Mouse (Mus musculus) lung, adult 2 months (tissue): ENCODE measurements at regions not wholly inside any gene's neighbourhood (a gene's known extent, or its start where the extent isn't known, plus 50 kb on each side); places are given as distances from the start of the nearest gene placed in this dataset.
"Not testable (repeated sequence)": the region's sequence is repeated elsewhere in the genome, so short reads cannot be mapped to it uniquely, and the experiment has no call there.

Experiments used
- DNase-seq: peaks from one replicate; pipeline ENCODE4 v3.0.0; 2022
- H3K4me1 ChIP-seq: fragments of 200-500 bp; 2 replicates; pipeline ENCODE4 v1.6.1; 2011; ENCODE audit warnings: low read length; ENCODE audit not compliant: control insufficient read depth, insufficient read depth
- H3K4me3 ChIP-seq: fragments of 200-500 bp; replicated peaks from 2 replicates; pipeline ENCODE3; 2011; ENCODE audit warnings: low read depth, mild to moderate bottlenecking, control low read depth, low read length; ENCODE audit errors: extremely low read depth
- CTCF ChIP-seq: fragments of 200-500 bp; IDR thresholded peaks from 2 replicates; pipeline ENCODE4 v1.5.1; 2011; ENCODE audit warnings: mild to moderate bottlenecking, low read length, control low read depth; ENCODE audit not compliant: insufficient read depth
- POLR2A ChIP-seq: fragments of 200-500 bp; IDR thresholded peaks from 2 replicates; pipeline ENCODE4 v1.6.1; 2011; ENCODE audit warnings: low read depth, mild to moderate bottlenecking, control low read depth, low read length, borderline replicate concordance; ENCODE audit errors: extremely low read depth
- WGBS: fragments of 180-500 bp; shearing (Covaris S2); methylation state at CpG from one replicate; pipeline ENCODE4 v1.1.7; 2018; 5-methylcytosine and 5-hydroxymethylcytosine counted together

DNA sequence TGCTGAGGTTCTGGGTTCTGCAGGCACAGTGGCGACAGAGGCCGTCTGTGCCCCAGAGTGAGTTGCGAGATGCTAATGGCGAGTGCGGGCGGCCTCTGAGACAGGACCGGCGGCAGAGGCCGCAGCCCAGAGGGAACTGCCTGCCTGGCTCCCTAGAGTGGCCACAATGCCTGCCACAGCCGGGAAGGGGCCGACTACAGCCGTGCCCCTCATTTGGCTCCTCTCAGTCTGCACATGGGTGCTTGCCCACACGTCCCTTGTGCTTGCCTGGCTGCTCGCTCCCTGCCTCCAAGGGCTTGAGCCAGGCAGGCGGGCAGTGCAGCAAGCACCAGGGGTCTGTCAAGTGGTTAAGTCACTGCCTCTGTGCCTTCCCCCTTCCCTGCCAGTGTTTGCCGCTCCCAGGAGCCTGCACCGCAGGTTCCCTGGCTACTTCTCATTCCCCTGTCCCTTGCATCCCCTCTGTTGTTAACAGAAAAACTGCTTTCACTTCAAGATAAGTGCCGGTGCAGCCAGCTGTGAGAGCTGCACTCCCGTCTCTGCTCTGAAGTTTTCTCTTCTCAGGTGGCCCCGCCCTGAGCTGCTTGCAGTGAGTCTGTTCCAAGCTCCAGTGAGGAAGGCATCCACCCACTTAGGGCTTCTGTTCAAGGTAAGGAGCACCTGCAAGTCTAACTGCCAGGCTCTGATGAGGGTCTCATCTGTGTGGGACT lies 64.1 kb upstream of the Tgm3 start:
- TF ChIP-seq CTCF (no peak), POLR2A (no peak)
- peak; percentile 4 for DNase-seq
- Histone ChIP-seq H3K4me3 (no peak overlapping the region), H3K4me1 (no peaks in the 10 kb centered on the region)
- 43% methylated on average over 20 of the region's 20 CpGs for WGBS

DNA sequence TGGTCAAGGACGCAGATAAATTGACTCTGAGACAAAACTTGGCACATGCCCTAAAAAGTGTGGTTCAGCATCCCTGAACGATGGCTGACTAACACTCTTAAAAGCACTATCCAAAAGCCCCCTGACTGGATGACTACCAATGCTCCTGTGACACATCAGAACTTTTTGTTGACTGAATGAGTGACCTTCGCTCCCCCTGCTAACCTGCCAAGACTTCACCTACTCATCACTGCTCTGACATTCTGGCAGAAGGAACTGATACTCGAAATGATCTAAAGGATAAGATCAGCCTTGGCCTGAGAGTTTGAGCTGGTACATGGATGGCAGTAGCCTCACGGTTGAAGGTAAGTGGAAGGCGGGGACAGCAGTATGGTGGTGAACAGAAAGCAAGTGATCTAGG lies 62.4 kb upstream of the Tgm3 start:
- DNase-seq, H3K4me3 ChIP-seq, H3K4me1 ChIP-seq: not testable (repeated sequence)
- WGBS, result 74% methylated on average over 6 of the region's 6 CpGs

DNA sequence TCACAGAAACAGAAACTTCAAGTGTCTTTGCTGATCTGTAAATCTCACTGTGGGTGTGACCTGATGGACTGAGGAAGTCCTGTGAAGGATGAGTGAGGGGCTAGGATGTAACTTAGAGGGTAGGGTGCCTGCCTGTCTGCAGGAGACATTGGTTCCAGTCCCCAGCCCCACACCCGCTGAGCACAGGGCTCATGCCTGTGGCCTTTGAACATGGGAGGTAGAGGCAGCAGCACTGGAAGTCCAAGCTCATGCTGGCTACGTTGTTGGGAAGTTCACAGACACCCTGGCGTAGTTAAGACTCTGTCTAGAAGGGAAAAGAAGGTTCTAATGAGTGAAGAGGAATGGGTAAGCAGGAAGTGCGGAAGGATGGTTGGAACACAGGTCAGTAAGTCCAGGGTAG lies 59.7 kb upstream of the Tgm3 start:
- Histone ChIP-seq H3K4me3 (no peak overlapping the region), H3K4me1 (no peaks in the 10 kb centered on the region)
- WGBS, result 84% methylated on average over 4 of the region's 4 CpGs
- TF ChIP-seq CTCF, result no peak
- TF ChIP-seq POLR2A, result no peak
- DNase-seq, result no peak

DNA sequence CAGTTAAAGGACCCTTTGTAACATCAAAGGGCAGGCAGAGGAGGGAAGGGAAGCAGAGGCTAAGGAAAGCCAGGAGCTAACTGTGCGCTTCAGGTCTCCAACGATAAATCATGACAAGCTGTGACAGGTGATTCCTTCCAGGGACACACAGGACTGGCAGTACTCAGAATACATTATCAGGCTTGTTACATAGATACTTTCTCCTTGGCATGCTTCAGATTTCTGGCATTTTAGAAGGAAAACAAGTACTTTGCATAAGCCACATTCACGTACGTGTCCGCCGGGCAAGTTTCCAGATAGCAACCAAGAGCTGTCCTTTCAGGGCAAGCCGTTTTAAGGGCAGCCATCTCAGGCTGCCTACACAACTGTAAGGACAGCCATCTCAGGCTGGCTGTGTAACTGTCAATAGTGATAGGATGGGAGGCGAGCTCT lies 56.9 kb upstream of the Tgm3 start:
- WGBS, result 58% methylated on average over 8 of the region's 8 CpGs
- TF ChIP-seq POLR2A (no peak), CTCF (no peak)
- Histone ChIP-seq H3K4me1 (no peaks in the 10 kb centered on the region), H3K4me3 (no peak overlapping the region)
- no peak for DNase-seq

DNA sequence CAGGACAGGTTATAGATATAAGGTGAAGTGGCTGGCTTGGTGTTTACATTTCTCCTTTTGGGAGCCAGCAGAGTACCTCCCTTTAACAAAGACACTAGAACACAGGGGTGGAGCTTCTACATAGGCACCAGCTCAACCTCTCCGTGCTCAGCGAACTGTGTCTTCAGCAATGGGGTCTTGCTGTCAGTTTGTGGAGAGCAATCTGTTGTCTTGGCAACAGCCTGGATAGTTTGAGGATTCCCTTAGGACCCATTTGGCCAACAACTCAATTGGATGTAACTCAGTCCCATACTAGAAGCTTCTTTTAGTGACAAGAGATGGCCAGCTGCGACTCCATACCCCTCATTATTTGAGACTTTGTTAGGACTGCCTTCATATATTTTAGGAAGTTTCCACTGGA lies 54.0 kb upstream of the Tgm3 start:
- WGBS, result 85% methylated on average over 3 of the region's 3 CpGs
- no peak overlapping the region for H3K4me3 ChIP-seq
- H3K4me1 ChIP-seq, result no peaks in the 10 kb centered on the region

DNA sequence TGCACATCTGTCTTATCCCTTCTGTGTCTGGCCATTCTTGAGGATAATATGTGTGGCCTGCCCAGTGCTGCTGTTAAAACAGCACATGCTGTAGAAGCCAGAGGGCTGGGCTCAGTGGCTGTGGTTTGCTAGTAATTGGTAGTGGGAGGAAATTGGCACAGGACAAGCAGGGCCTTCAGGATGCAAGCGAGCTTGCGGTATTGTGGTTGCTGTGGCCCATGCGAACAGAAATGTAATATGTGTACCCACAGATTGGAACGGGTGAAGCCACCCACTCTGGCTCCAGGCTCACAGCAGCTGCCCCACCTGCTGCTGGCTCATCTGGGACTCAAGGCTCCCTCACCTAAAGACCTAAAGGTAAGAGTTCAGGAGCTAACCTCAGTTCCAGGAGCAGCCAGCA lies 51.8 kb upstream of the Tgm3 start:
- Histone ChIP-seq H3K4me1 (no peaks in the 10 kb centered on the region), H3K4me3 (no peak overlapping the region)
- no peak for DNase-seq
- 76% methylated on average over 4 of the region's 4 CpGs for WGBS
- TF ChIP-seq CTCF (no peak), POLR2A (no peak)

More for the DNA sequence above, 54.0 kb upstream of the Tgm3 start:
- TF ChIP-seq POLR2A, result no peak
- TF ChIP-seq CTCF, result no peak
- no peak for DNase-seq

DNA sequence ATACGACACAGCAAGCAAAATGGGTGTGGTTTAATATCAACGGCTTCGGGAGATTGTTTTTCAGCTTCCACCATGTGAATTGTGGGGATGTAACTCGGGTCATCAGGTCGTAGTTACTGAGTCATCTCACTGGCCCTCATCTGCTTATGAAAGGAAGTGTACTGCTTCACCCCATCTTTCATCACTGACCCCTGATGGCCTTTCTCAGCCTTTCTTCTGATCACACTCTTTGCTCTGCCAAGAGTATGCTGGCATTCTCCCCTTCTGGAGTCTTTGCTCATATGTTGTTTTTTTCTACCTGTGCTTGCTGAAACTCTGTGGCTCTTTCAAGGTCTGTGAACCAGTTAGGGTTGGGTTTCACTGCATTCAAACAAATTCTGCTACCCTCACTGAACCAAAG lies 50.6 kb upstream of the Tgm3 start:
- no peaks in the 10 kb centered on the region for H3K4me1 ChIP-seq
- 52% methylated on average over 5 of the region's 5 CpGs for WGBS
- no peak for DNase-seq
- no peak for TF ChIP-seq CTCF
- TF ChIP-seq POLR2A, result no peak
- no peak overlapping the region for H3K4me3 ChIP-seq
